Mouse (Mus musculus) embryonic fibroblast, embryonic 13.5 days (primary cell): ENCODE measurements around the gene Mtif3. TPM values are rescaled to one million over a fixed set of nuclear protein-coding genes. Genes with fewer than 3 reads are reported as not detected.
A peak's percentile ranks its signal among the peaks of the same experiment; 100 is the strongest.
"Not testable (repeated sequence)": the region's sequence is repeated elsewhere in the genome, so short reads cannot be mapped to it uniquely, and the experiment has no call there.

ENCODE experiments used
- H3K27ac ChIP-seq: 2 replicates; pipeline ENCODE4 v1.5.1; 2012; ENCODE audit warnings: low read length, control low read depth, inconsistent platforms; ENCODE audit not compliant: insufficient read depth
- H3K4me1 ChIP-seq: 2 replicates; pipeline ENCODE4 v1.6.1; 2011; ENCODE audit warnings: low read length; ENCODE audit not compliant: control insufficient read depth, insufficient read depth
- H3K4me3 ChIP-seq: 2 replicates; pipeline ENCODE4 v1.5.1; 2011; ENCODE audit warnings: mild to moderate bottlenecking, control low read depth, low read length; ENCODE audit not compliant: insufficient read depth
- CTCF ChIP-seq: IDR thresholded peaks from 2 replicates; pipeline ENCODE4 v1.5.1; 2011; ENCODE audit warnings: mild to moderate bottlenecking, control low read depth, low read length, moderate library complexity, borderline replicate concordance; ENCODE audit not compliant: insufficient read depth
- POLR2A ChIP-seq: IDR thresholded peaks from 2 replicates; pipeline ENCODE4 v1.6.1; 2011; ENCODE audit warnings: low read depth, mild to moderate bottlenecking, control low read depth, low read length, moderate library complexity
- polyA plus RNA-seq: library from polyadenylated mRNA; stranded (reverse); fragments of >200 nt; gene quantifications from 2 replicates; pipeline ENCODE4 v1.2.4, GENCODE M21; 2011; ENCODE audit warnings: low read depth; ENCODE audit not compliant: missing spikeins, insufficient read length

The Mtif3 gene
- polyA plus RNA-seq, 1 experiment = 10.4 TPM

DNA sequence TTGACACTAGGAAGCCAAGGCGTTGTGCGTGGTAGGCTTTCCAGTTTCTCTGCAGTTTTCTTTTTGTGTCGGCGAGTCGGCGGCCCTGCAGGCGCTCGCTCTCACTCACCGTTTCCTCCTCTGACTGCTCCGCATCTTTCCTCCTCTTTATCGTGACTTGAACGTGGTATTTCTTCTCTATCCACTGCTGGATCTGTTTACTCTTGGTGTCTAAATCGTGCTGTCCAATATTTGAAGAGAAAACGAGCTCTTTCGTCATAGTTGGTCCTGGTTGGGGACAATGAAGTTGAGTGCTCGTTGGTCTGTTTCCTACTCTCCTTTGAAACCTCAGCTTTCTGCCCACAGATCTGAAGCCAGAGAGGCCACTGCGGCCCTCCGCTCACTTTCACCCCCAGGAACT is 6.9 kb downstream of the Mtif3 start:
- TF ChIP-seq CTCF = no peak
- no peak for TF ChIP-seq POLR2A
- H3K27ac ChIP-seq = no peak overlapping the region

DNA sequence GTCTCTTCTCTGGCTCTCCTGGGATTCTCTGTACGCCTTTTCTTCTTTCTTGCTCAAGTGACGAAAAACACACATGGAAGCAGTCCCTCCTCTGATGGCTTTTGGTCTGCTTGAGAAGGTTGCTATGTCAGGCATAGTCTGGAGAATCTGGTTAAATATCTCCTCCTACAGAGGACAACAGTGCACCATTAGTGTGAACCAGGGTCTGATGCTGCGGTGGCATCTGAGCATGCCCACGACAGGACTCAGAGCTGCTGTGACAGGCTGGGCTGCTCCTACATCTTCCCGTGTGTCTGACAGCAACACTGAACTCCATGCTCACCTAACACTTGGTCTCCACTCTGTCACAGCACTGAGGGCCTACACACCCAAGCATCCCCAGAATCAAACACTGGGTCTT is 7.9 kb downstream of the Mtif3 start:
- TF ChIP-seq CTCF (no peak), POLR2A (no peak)
- Histone ChIP-seq H3K4me3 (no peak overlapping the region), H3K4me1 (no peaks in the 10 kb centered on the region), H3K27ac (no peak overlapping the region)

More for the DNA sequence above, 6.9 kb downstream of the Mtif3 start:
- Histone ChIP-seq H3K4me1 (no peaks in the 10 kb centered on the region), H3K4me3 (no peak overlapping the region)

DNA sequence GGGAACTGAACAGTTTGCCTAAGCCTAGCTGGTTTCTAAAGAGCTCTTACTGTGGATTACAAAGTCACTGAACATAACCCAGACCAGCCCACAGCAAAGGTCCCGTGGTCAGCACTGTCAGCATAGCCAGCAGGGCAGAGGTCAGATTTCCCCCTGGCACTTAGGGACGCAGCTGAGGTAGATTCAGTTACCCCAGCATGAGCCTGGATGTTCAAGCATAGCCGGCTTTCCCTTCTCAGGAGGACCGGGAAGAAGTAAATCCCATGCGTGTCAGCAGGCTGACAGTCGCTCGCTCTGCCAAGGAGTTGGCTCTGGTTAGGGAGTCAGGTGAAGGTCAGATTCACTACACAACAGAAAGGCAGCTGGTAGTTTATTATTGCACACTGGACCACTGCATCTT is 9.0 kb downstream of the Mtif3 start:
- TF ChIP-seq POLR2A = no peak
- TF ChIP-seq CTCF = no peak
- Histone ChIP-seq H3K27ac (no peak overlapping the region), H3K4me3 (no peak overlapping the region), H3K4me1 (peaks cover 4% of the 10 kb centered on the region)

DNA sequence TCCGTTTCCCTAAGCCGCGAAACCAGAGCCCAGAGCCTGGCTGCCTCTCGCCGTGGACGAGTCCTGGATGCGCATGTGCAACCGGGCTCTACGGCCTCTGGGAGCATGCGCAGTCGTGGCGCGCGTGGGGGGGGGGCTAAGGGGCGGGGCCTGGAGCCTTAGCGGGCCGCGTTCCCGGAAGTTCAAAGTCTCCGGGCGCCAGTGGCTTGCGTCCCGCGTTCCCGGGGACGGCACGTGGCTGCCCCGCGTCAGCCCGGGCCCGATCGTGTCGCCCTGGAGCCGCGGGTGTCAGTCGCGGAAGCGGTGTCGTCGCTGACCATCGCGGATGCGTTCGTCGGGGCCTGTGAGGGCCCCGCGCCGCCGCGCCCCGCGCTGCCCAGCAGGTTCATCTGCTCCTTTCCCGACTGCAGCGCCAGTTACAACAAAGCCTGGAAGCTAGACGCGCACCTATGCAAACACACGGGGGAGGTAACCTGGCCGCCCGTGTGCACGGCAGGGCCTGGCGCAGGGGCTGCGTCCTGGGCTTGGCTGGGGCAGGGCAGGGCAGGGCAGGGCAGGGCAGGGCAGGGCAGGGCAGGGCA is 15.0 kb downstream of the Mtif3 start, which contains the start of gene Gtf3a:
TSS of gene Gtf3a (plus strand) at position 150 of the 581 bp plus-strand sequence.
- Histone ChIP-seq H3K4me1 (peaks cover 8% of the 10 kb centered on the region), H3K27ac (peak within 1 kb of the TSS; percentile 27), H3K4me3 (peak within 1 kb of the TSS; percentile 74)
- TF ChIP-seq POLR2A (peak; percentile 96), CTCF (no peak)

- TF ChIP-seq POLR2A = no peak
- TF ChIP-seq CTCF = no peak
- H3K4me1 ChIP-seq = peaks cover 8% of the 10 kb centered on the region
- peak overlapping the region; percentile 27 for H3K27ac ChIP-seq
- peak overlapping the region; percentile 31 for H3K4me3 ChIP-seq
These were observed 15.5 kb downstream of the Mtif3 start for GRCm38 (mm10) chr5:146948041-146948507.

DNA sequence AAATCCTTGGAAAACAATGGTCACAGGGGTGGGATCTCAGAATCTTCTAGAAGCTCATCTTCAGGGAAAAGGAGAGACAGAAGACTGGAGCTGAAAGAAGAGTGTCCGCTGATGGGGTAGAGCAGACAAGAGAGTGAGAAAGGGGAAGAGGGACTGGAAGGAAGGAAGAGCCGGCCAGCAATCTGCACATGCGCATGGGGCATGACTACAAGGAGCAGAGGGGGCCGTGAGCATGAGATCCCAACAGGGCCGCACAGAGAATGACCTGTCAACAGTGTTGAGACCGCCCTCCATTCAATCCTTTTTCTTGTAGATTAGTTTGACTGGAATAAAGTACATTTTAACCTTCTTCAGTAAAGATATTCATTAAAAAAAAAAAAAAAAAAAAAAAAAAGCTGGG is 16.1 kb downstream of the Mtif3 start:
- TF ChIP-seq POLR2A = no peak
- TF ChIP-seq CTCF = no peak
- Histone ChIP-seq H3K4me3 (no peak overlapping the region), H3K27ac (no peak overlapping the region), H3K4me1 (peaks cover 8% of the 10 kb centered on the region)

GRCm38 (mm10) chr5:146946682-146947081 is 16.9 kb downstream of the Mtif3 start:
- TF ChIP-seq POLR2A = no peak
- no peak for TF ChIP-seq CTCF
- no peak overlapping the region for H3K27ac ChIP-seq
- no peak overlapping the region for H3K4me3 ChIP-seq
- H3K4me1 ChIP-seq = peaks cover 8% of the 10 kb centered on the region

DNA sequence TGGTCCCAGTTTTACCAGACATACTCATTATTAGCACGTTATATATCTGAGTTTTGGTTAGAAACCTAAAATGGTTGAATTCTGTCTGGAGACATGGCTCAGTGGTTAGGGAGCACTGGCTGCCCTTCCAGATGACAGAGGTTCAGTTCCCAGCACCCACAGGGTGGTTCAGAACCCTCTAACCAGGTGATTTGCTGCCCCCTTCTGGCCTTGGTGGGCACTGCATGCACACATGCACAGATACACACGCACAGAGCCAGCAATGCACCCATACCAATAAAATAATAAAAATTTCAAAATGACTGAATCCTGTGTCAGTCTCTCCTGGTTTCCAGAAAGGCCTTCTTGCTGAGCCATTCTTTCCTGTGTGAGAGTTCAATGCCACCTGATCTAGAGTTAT is 19.0 kb downstream of the Mtif3 start:
- Histone ChIP-seq H3K4me1 (peaks cover 4% of the 10 kb centered on the region), H3K4me3 (no peak overlapping the region), H3K27ac (no peak overlapping the region)
- TF ChIP-seq CTCF = 0 out of 2 replicates have a peak, but pooled peaks have one; percentile 22
- no peak for TF ChIP-seq POLR2A

DNA sequence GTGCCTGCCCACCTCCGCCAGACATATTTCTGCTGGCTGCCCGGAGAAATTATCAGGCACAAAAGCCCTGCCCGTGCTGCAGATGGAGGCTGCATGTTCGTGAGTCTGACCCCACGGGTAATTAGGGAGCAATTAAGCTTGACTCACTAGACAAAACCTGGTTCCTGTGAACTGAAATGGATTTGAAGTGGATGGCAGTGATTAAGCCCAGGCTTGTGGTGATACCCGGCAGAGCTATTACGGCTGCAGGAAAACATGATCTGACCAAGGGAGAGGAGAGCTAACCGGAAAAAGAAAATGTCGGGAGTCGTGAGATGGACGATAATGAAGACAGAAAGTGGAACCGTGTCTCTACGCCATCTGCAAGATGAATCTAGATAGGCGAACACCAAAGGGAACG is 20.6 kb downstream of the Mtif3 start:
- Histone ChIP-seq H3K4me1 (no peaks in the 10 kb centered on the region), H3K4me3 (no peak overlapping the region), H3K27ac (no peak overlapping the region)
- no peak for TF ChIP-seq CTCF
- TF ChIP-seq POLR2A = no peak

- not testable (repeated sequence) for H3K27ac ChIP-seq, H3K4me3 ChIP-seq, H3K4me1 ChIP-seq
These were observed 21.7 kb downstream of the Mtif3 start for GRCm38 (mm10) chr5:146941939-146942338.
